Mouse (Mus musculus) hindbrain, embryonic 13.5 days (tissue): ENCODE measurements around the gene Rplp0. TPM values are rescaled to one million over a fixed set of nuclear protein-coding genes. Genes with fewer than 3 reads are reported as not detected.

Experiments used
- ATAC-seq: fragments of 200-750 bp; cut with Nextera tagmentation; 2 replicates; pipeline ENCODE4 v1.8.0; 2017; ENCODE audit warnings: moderate TSS enrichment; ENCODE audit not compliant: low FRiP score
- H3K27ac ChIP-seq: fragments of 300-500 bp; sonication (generic); 2 replicates; pipeline ENCODE4 v1.5.1; 2015; ENCODE audit warnings: inconsistent platforms, mild to moderate bottlenecking, moderate library complexity
- H3K27me3 ChIP-seq: fragments of 300-500 bp; sonication (generic); 2 replicates; pipeline ENCODE4 v1.6.1; 2015; ENCODE audit warnings: mild to moderate bottlenecking, inconsistent platforms
- H3K36me3 ChIP-seq: fragments of 300-500 bp; sonication (generic); 2 replicates; pipeline ENCODE4 v1.6.1; 2015; ENCODE audit warnings: mild to moderate bottlenecking, inconsistent platforms
- H3K4me1 ChIP-seq: fragments of 300-500 bp; sonication (generic); replicated peaks from 2 replicates; pipeline ENCODE4 v1.6.1; 2015; ENCODE audit warnings: inconsistent platforms
- H3K4me2 ChIP-seq: fragments of 300-500 bp; sonication (generic); 2 replicates; pipeline ENCODE4 v1.6.1; 2015; ENCODE audit warnings: inconsistent platforms, mild to moderate bottlenecking, moderate library complexity
- H3K4me3 ChIP-seq: fragments of 300-500 bp; sonication (generic); 2 replicates; pipeline ENCODE4 v1.5.1; 2015; ENCODE audit warnings: mild to moderate bottlenecking, inconsistent platforms
- H3K9ac ChIP-seq: fragments of 300-500 bp; sonication (generic); 2 replicates; pipeline ENCODE4 v1.6.1; 2015; ENCODE audit warnings: mild to moderate bottlenecking, inconsistent platforms
- H3K9me3 ChIP-seq: fragments of 300-500 bp; sonication (generic); 2 replicates; pipeline ENCODE4 v1.6.1; 2016; ENCODE audit warnings: inconsistent platforms
- WGBS: fragments of 180-500 bp; shearing (Covaris S2); methylation state at CpG from one replicate; pipeline ENCODE4 v1.1.7; 2015; 5-methylcytosine and 5-hydroxymethylcytosine counted together
- polyA plus RNA-seq: library from polyadenylated mRNA; unstranded; fragments of >200 nt; fragmentation: Nextera tagmentation; extraction: Ambion mirVana; gene quantifications from 2 replicates; pipeline ENCODE4 v1.2.1, GENCODE M21; 2015

Rplp0 gene
- polyA plus RNA-seq, 1 experiment from 2014 or later: 895 TPM

GRCm38 (mm10) chr5:115558182-115558794 is 979 bp upstream of the Rplp0 start:
- H3K4me1 ChIP-seq: peaks cover 20% of the 10 kb centered on the region
- no peak overlapping the region for H3K4me2 ChIP-seq
- 90% methylated on average over 14 of the region's 14 CpGs for WGBS
- no peak for ATAC-seq
- H3K4me3 ChIP-seq: no peak overlapping the region
- H3K27me3 ChIP-seq: no peaks in the 10 kb centered on the region
- no peaks in the 10 kb centered on the region for H3K9me3 ChIP-seq
- peaks cover 41% of the 10 kb centered on the region for H3K36me3 ChIP-seq
- H3K27ac ChIP-seq: no peak overlapping the region
- no peak overlapping the region for H3K9ac ChIP-seq

DNA sequence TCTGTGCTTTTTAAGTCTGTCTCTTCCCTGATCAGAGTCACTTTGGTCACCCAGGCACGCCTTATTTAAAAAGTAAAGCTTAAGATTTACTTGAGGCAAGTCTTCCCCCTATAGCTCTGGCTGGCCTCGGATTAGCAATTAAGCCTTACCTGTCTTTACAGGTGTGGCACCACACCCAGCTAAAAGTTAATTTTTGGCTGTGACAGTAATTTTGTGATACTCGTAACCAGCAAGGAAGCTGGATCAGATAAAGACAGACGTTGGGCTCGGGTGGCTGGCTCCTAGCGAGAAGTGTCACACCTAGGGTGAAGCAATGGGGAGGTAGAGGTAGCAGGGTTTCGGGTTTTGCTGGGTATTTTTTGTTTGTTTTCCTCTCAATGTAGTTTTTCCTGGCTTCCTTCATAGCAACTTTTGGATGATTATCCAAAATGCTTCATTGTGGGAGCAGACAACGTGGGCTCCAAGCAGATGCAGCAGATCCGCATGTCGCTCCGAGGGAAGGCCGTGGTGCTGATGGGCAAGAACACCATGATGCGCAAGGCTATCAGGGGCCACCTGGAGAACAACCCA is 1.2 kb downstream of the Rplp0 start:
- Histone ChIP-seq H3K4me1 (peaks cover 32% of the 10 kb centered on the region), H3K9me3 (no peaks in the 10 kb centered on the region), H3K4me2 (peak overlapping the region; percentile 76), H3K27me3 (no peaks in the 10 kb centered on the region), H3K27ac (no peak overlapping the region), H3K36me3 (peaks cover 33% of the 10 kb centered on the region), H3K4me3 (peak overlapping the region; percentile 81), H3K9ac (peak overlapping the region; percentile 96)
- WGBS: 45% methylated on average over 13 of the region's 13 CpGs
- ATAC-seq: no peak

DNA sequence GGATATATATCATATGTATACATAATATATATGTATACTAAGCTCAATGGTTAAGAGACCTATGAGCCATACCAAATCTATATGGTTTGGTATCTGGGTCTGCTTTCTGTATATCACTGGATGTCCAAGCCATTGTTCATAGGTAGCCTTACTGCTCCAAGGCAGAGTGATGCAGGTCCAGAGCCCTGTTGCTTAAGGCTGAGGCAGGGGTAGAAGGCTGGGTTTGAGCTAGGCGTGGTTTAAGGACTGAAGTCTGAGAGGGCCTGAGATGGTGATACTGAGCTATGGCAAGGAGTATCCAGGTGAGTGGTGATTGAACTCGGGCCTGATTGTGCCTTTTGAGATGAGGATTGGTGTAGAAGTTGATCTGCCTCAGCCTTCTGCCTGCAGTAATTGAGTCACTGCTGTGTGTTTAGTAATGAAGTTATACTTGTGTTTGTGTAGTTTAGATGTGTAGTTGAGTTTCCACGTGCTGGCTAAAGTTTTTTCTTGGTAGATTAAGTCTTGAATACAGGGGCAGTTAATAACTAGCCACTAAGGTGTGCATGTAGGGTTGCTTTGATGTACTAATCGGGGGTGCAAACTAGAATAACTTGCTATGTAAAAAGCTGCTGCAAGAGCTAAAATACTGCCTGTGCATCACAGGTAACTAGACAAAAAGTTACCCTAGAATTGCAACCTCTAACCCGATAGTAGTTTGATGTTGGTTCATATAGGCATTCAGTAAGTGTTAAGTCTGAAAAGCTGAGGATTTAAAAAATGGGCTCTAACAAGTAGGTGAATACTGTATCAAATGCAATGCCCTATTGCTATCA is 4.7 kb downstream of the Rplp0 start:
- H3K27ac ChIP-seq: no peak overlapping the region
- H3K9me3 ChIP-seq: no peaks in the 10 kb centered on the region
- H3K9ac ChIP-seq: peak overlapping the region; percentile 93; the same call in 1 of the 2 replicates
- H3K4me2 ChIP-seq: peak overlapping the region; percentile 82
- H3K4me3 ChIP-seq: peak overlapping the region; percentile 98
- no peak for ATAC-seq
- peaks cover 50% of the 10 kb centered on the region for H3K4me1 ChIP-seq
- 48% methylated on average over 5 of the region's 5 CpGs for WGBS
- no peaks in the 10 kb centered on the region for H3K27me3 ChIP-seq
- peaks cover 33% of the 10 kb centered on the region for H3K36me3 ChIP-seq

DNA sequence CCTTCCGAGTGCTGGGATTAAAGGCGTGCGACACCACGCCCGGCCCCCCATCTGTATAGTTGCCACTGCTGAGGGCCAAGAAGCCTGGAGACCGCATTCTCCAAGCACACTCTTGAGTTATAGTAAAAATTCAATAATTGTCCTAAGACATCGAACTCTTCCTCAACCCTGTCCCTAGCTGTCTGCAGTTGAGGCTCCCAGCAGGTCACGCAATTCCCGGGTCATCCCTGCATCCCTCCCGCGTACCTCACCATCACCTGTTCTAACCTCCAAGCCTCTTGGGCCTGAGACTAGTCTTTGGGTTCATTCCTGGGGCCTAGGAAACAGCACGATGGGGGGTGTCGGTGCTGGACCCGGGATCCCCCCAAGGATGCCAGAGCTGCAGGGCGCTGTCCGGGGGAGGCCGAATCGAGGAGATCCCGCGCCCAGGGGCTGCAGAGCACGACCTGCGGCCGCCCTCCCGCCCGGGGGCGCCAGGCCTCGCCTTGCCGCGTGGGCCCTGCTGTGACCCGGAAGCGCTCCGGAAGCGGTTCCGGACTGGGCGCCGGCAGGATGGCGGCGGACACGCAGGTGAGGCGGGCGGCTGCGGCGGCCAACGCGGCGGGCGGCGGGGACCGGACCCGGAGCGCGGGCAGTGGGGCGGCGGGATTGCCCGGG is 5.6 kb downstream of the Rplp0 start, which contains the start of gene Gcn1l1:
Gene Gcn1l1 (plus strand): TSS at position 518 of the 657 bp plus-strand sequence.
- H3K36me3 ChIP-seq: peaks cover 33% of the 10 kb centered on the region
- peak within 1 kb of the TSS; percentile 82 for H3K4me2 ChIP-seq
- whole genome bisulfite sequencing: 3% methylated on average over 54 of the region's 55 CpGs
- ATAC-seq: peak; percentile 90
- peak within 1 kb of the TSS; percentile 84 for H3K27ac ChIP-seq
- peaks cover 58% of the 10 kb centered on the region for H3K4me1 ChIP-seq
- no peaks in the 10 kb centered on the region for H3K9me3 ChIP-seq
- H3K4me3 ChIP-seq: peak within 1 kb of the TSS; percentile 98
- peak within 1 kb of the TSS; percentile 93 for H3K9ac ChIP-seq
- H3K27me3 ChIP-seq: no peaks in the 10 kb centered on the region

GRCm38 (mm10) chr5:115565403-115565802 is 6.1 kb downstream of the Rplp0 start:
- Histone ChIP-seq H3K9me3 (no peaks in the 10 kb centered on the region), H3K4me2 (peak overlapping the region; percentile 82), H3K4me1 (peaks cover 53% of the 10 kb centered on the region), H3K36me3 (peaks cover 33% of the 10 kb centered on the region), H3K9ac (peak overlapping the region; percentile 93), H3K4me3 (peak overlapping the region; percentile 98), H3K27ac (peak overlapping the region; percentile 84), H3K27me3 (no peaks in the 10 kb centered on the region)
- under 1% methylated on average over 35 of the region's 46 CpGs for WGBS
- peak; percentile 29 for ATAC-seq

GRCm38 (mm10) chr5:115568681-115569080 is 9.4 kb downstream of the Rplp0 start:
- Histone ChIP-seq H3K27me3 (no peaks in the 10 kb centered on the region), H3K9me3 (no peaks in the 10 kb centered on the region), H3K4me2 (no peak overlapping the region), H3K4me3 (no peak overlapping the region), H3K36me3 (peaks cover 30% of the 10 kb centered on the region), H3K27ac (no peak overlapping the region), H3K9ac (no peak overlapping the region), H3K4me1 (peaks cover 41% of the 10 kb centered on the region)
- ATAC-seq: no peak
- WGBS: 43% methylated on average over 10 of the region's 10 CpGs

GRCm38 (mm10) chr5:115569308-115569707 is 10.0 kb downstream of the Rplp0 start:
- Histone ChIP-seq H3K9ac (no peak overlapping the region), H3K27me3 (no peaks in the 10 kb centered on the region), H3K36me3 (peaks cover 33% of the 10 kb centered on the region), H3K4me2 (no peak overlapping the region), H3K27ac (no peak overlapping the region), H3K4me3 (no peak overlapping the region), H3K4me1 (peaks cover 34% of the 10 kb centered on the region), H3K9me3 (no peaks in the 10 kb centered on the region)
- WGBS: 87% methylated on average over 11 of the region's 11 CpGs
- ATAC-seq: no peak

GRCm38 (mm10) chr5:115569721-115570120 is 10.5 kb downstream of the Rplp0 start:
- Histone ChIP-seq H3K9ac (no peak overlapping the region), H3K4me1 (peaks cover 30% of the 10 kb centered on the region), H3K27me3 (no peaks in the 10 kb centered on the region), H3K4me2 (no peak overlapping the region), H3K4me3 (no peak overlapping the region), H3K9me3 (no peaks in the 10 kb centered on the region), H3K36me3 (peaks cover 37% of the 10 kb centered on the region), H3K27ac (no peak overlapping the region)
- ATAC-seq: no peak
- WGBS: 81% methylated on average over 4 of the region's 4 CpGs

- Histone ChIP-seq H3K4me3 (no peak overlapping the region), H3K36me3 (peaks cover 51% of the 10 kb centered on the region), H3K4me1 (peaks cover 23% of the 10 kb centered on the region), H3K9ac (no peak overlapping the region), H3K27me3 (no peaks in the 10 kb centered on the region), H3K27ac (no peak overlapping the region), H3K4me2 (no peak overlapping the region), H3K9me3 (no peaks in the 10 kb centered on the region)
- 95% methylated on average over 7 of the region's 7 CpGs for WGBS
- no peak for ATAC-seq
Measured at GRCm38 (mm10) chr5:115571086-115571485, 11.8 kb downstream of the Rplp0 start.

DNA sequence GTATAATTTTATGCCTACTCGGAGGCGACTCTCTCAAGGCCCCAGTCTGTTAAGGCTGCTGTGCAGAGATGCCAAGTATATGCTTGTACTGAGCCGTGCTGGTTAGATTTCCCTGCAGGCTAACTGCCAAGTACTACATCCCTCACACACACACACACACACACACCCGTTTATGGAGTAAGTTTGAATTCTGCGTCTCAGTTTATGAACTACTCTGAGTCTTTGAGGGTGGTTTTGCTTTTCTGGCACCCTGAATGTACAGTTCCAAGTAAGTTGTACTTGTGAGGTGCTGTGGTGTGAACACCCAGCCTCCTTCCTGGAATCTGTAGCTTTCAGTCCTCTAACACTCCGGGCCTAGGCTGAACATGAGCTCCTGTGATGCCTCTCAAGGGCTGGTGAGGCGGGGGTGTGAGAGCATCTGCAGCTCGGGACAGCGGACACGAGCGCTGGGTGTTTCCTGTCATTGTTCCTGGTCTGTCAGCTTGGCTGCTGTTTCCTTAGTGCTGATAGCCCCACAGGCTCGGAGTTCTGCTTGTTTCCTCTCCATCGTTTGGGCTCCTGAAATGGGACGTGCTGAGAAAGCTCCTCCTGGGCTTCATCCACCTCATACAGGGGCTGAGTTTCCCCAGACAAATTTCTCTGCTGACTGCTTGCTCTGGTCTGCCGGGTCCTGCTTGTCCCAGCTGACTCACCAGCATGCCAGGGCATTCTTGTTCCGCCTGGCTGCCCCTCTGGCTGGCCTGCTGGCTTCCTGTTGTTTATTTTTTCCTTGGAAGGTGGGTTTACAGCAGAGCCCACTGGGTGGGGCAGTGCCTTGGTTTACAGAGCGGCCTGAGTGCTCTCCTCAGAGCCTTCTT is 13.6 kb downstream of the Rplp0 start:
- H3K9me3 ChIP-seq: no peaks in the 10 kb centered on the region
- no peak for ATAC-seq
- H3K4me2 ChIP-seq: no peak overlapping the region
- H3K9ac ChIP-seq: no peak overlapping the region
- H3K27ac ChIP-seq: no peak overlapping the region; the same call in 1 of the 2 replicates
- H3K36me3 ChIP-seq: peaks cover 67% of the 10 kb centered on the region
- peaks cover 15% of the 10 kb centered on the region for H3K4me1 ChIP-seq
- no peaks in the 10 kb centered on the region for H3K27me3 ChIP-seq
- no peak overlapping the region for H3K4me3 ChIP-seq
- 68% methylated on average over 17 of the region's 17 CpGs for WGBS

DNA sequence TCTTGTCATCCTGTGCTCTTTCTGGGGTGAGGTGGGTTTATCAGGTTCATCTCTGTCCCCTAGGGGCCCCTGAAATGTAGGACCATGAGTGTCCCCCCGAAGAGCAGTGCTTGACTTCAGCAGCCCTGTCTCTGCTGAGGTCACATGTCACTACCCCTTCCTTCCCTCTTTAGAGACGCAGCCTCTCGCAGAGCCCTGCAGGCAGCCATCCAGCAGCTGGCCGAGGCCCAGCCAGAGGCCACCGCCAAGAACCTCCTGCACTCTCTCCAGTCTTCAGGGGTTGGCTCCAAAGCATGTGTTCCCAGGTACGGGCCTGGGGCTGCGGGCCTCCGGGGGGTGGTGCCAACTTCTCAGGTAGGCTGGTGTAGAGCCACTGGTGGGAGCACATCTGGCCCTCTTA is 15.7 kb downstream of the Rplp0 start:
- peaks cover 88% of the 10 kb centered on the region for H3K36me3 ChIP-seq
- WGBS: 89% methylated on average over 8 of the region's 8 CpGs
- H3K9ac ChIP-seq: no peak overlapping the region
- H3K4me1 ChIP-seq: no peaks in the 10 kb centered on the region
- H3K4me2 ChIP-seq: no peak overlapping the region
- H3K27me3 ChIP-seq: no peaks in the 10 kb centered on the region
- H3K9me3 ChIP-seq: no peaks in the 10 kb centered on the region
- no peak overlapping the region for H3K4me3 ChIP-seq
- ATAC-seq: no peak
- H3K27ac ChIP-seq: no peak overlapping the region
